Mouse (Mus musculus) kidney, adult 8-10 months (tissue): ENCODE measurements at regions not wholly inside any gene's neighbourhood (a gene's known extent, or its start where the extent isn't known, plus 50 kb on each side); places are given as distances from the start of the nearest gene placed in this dataset.
"Not testable (repeated sequence)": the region's sequence is repeated elsewhere in the genome, so short reads cannot be mapped to it uniquely, and the experiment has no call there.

Experiments used
- DNase-seq, 2 experiments: peaks; one replicate each; pipeline ENCODE4 v3.0.0; 2022

GRCm38 (mm10) chr1:7271466-7272110 is 2463.9 kb downstream of the Gm37988 start:
- DNase-seq = not testable (repeated sequence)

- DNase-seq = peak in 1 of 2 experiments; percentile 12
These were observed 2491.4 kb downstream of the Gm37988 start for GRCm38 (mm10) chr1:7298921-7299685.

- DNase-seq = no peak
These were observed 2501.4 kb downstream of the Gm37988 start for GRCm38 (mm10) chr1:7308952-7309617.

- DNase-seq = not testable (repeated sequence)
These were observed 2504.7 kb downstream of the Gm37988 start for GRCm38 (mm10) chr1:7312401-7312800.

- DNase-seq = no peak
These were observed 2505.8 kb downstream of the Gm37988 start for GRCm38 (mm10) chr1:7313468-7313867.

- no peak for DNase-seq
These were observed 2511.2 kb downstream of the Gm37988 start for GRCm38 (mm10) chr1:7318850-7319249.

DNA sequence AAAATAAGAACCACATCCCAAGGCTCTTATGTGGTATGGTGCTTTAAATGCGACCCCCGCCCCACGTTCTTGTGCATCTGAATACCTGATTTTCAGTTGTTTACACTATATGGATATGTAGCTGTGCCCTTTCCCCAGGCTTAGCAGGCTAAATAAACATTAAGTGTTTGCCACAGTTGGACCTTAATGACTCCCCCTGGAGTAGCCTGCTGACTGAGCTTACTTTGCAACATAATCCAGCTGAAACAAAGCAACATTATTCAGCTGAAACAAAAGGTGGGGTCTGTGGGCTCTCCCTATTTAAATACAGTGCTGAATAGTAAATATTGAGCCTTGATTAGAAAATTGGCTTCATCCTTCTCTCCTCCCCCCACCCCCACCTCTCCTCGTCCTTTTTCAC is 2511.6 kb downstream of the Gm37988 start:
- no peak for DNase-seq
